Mouse (Mus musculus) heart, embryonic 13.5 days (tissue): ENCODE measurements around the gene Fndc3b. TPM values are rescaled to one million over a fixed set of nuclear protein-coding genes. Genes with fewer than 3 reads are reported as not detected.

ENCODE experiments used
- ATAC-seq: fragments of 200-750 bp; cut with Nextera tagmentation; 2 replicates; pipeline ENCODE4 v1.8.0; 2017; ENCODE audit warnings: moderate TSS enrichment; ENCODE audit not compliant: insufficient number of reproducible peaks, low FRiP score, low TSS enrichment; ENCODE audit errors: extremely low read depth
- H3K27ac ChIP-seq: fragments of 300-500 bp; sonication (generic); replicated peaks from 2 replicates; pipeline ENCODE4 v1.5.1; 2015; ENCODE audit warnings: moderate library complexity, mild to moderate bottlenecking, inconsistent platforms
- H3K27me3 ChIP-seq: fragments of 300-500 bp; sonication (generic); replicated peaks from 2 replicates; pipeline ENCODE4 v1.6.1; 2015; ENCODE audit warnings: mild to moderate bottlenecking, inconsistent platforms
- H3K36me3 ChIP-seq: fragments of 300-500 bp; sonication (generic); 2 replicates; pipeline ENCODE4 v1.6.1; 2015; ENCODE audit warnings: mild to moderate bottlenecking, inconsistent platforms
- H3K4me1 ChIP-seq: fragments of 300-500 bp; sonication (generic); 2 replicates; pipeline ENCODE4 v1.6.1; 2015; ENCODE audit warnings: inconsistent platforms
- H3K4me2 ChIP-seq: fragments of 300-500 bp; sonication (generic); 2 replicates; pipeline ENCODE4 v1.6.1; 2015; ENCODE audit warnings: inconsistent platforms, mild to moderate bottlenecking, moderate library complexity
- H3K4me3 ChIP-seq: fragments of 300-500 bp; sonication (generic); 2 replicates; pipeline ENCODE4 v1.5.1; 2015; ENCODE audit warnings: moderate library complexity, mild to moderate bottlenecking, inconsistent platforms
- H3K9ac ChIP-seq: fragments of 300-500 bp; sonication (generic); 2 replicates; pipeline ENCODE4 v1.6.1; 2015; ENCODE audit warnings: inconsistent platforms, mild to moderate bottlenecking, moderate library complexity
- H3K9me3 ChIP-seq: fragments of 300-500 bp; sonication (generic); 2 replicates; pipeline ENCODE4 v1.6.1; 2016; ENCODE audit warnings: inconsistent platforms
- WGBS: fragments of 180-500 bp; shearing (Covaris S2); methylation state at CpG from one replicate; pipeline ENCODE4 v1.1.7; 2015; ENCODE audit warnings: mixed read lengths; 5-methylcytosine and 5-hydroxymethylcytosine counted together
- microRNA-seq: library from miRNA; unstranded; fragments of <30 nt; microRNA quantifications from one replicate; pipeline ENCODE4, GENCODE M21; 2016
- polyA plus RNA-seq: library from polyadenylated mRNA; unstranded; fragments of >200 nt; fragmentation: Nextera tagmentation; extraction: Ambion mirVana; gene quantifications from 2 replicates; pipeline ENCODE4 v1.2.1, GENCODE M21; 2015

Fndc3b gene
- polyA plus RNA-seq, 1 experiment from 2014 or later: 22.3 TPM

DNA sequence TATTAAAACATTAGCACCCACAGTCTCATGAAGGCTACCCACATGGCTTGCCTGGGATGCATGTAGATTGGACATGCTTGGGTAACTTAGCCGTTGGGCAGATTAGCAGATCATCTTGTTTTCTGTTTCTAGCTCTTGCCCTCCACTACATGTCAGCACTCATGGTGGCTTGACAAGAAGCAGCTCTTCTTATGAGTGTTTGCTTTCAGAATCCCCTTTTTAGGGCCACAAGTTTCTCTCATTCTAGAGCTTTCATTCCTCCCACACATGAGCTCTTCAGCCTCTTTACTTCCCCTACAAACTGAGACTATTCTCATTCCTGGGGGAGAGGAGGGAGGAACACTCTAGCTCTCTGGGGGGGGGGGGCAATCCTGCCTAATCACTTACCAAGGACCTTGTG lies 321.2 kb downstream of the Fndc3b start:
- Histone ChIP-seq H3K27me3 (no peaks in the 10 kb centered on the region), H3K4me3 (no peak overlapping the region), H3K36me3 (no peaks in the 10 kb centered on the region), H3K4me2 (no peak overlapping the region), H3K4me1 (no peaks in the 10 kb centered on the region), H3K27ac (no peak overlapping the region), H3K9ac (no peak overlapping the region), H3K9me3 (no peaks in the 10 kb centered on the region)
- 30% methylated on average over 1 of the region's 1 CpGs for WGBS
- no peak for ATAC-seq

DNA sequence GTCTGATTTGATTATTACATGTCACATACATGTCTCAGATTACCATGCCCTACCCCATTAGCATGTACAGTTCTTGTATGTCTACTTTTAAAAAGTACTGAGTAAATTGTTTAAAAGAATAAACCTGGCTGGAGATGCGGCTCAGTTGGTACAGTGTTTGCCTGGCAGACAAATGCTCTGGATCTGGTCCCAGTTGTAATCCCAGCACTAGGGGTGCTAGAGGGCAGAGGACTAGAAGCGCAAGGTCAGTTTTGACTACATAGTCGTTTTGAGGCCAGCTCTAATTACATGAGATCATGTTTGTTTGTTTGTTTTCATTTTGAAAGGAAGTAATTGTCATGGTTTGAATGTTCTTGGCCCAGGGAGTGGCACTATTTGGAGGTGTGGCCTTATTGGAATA lies 326.3 kb downstream of the Fndc3b start:
- Histone ChIP-seq H3K4me1 (no peaks in the 10 kb centered on the region), H3K9ac (no peak overlapping the region), H3K4me2 (no peak overlapping the region), H3K27me3 (0 out of 2 replicates have a peak, but pooled peaks cover 5% of the 10 kb centered on the region), H3K9me3 (no peaks in the 10 kb centered on the region), H3K4me3 (no peak overlapping the region), H3K27ac (no peak overlapping the region), H3K36me3 (no peaks in the 10 kb centered on the region)
- no peak for ATAC-seq
- WGBS: 51% methylated on average over 3 of the region's 3 CpGs

DNA sequence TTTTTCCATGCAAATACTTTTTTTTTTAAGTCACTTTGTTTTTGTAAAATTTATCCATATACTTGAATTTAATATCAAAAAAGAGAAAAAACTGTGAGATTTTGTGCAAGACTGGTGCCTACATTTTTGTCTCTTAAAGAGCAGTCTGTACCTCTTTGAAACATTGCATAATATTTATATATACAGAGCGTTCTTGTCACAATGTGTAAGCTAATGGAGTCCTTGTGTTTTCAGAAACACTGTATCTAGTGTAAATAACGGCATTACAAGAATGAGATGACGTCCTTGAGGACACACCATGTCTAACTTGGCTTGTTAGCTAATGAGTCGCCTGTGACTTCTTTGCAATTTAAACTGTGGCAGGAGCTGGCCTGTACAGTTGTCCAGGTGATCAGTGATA lies 333.2 kb downstream of the Fndc3b start:
- ATAC-seq: no peak
- no peaks in the 10 kb centered on the region for H3K36me3 ChIP-seq
- no peaks in the 10 kb centered on the region for H3K9me3 ChIP-seq
- no peak overlapping the region for H3K4me2 ChIP-seq
- no peak overlapping the region for H3K9ac ChIP-seq
- H3K4me1 ChIP-seq: no peaks in the 10 kb centered on the region
- no peak overlapping the region for H3K27ac ChIP-seq
- 54% methylated on average over 4 of the region's 4 CpGs for WGBS
- peaks cover 44% of the 10 kb centered on the region for H3K27me3 ChIP-seq
- no peak overlapping the region for H3K4me3 ChIP-seq

DNA sequence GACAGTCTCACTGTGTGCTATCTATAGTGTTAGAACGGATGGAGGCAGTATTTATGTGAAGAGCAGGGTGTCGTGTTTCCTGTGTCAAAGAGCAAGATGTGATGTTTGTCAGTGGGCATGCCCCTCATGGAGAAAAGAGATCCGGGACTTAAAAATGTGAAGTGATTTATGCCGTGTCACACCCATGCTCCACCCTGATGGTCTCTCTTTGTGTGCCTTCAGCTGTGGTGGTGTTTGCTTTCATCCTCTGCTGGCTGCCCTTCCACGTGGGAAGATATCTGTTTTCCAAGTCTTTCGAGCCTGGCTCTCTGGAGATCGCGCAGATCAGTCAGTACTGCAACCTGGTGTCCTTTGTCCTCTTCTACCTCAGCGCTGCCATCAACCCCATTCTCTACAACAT lies 336.7 kb downstream of the Fndc3b start:
- Histone ChIP-seq H3K4me3 (no peak overlapping the region), H3K27me3 (peaks cover 75% of the 10 kb centered on the region), H3K4me1 (peaks cover 11% of the 10 kb centered on the region), H3K9ac (no peak overlapping the region), H3K27ac (no peak overlapping the region), H3K9me3 (no peaks in the 10 kb centered on the region), H3K36me3 (no peaks in the 10 kb centered on the region), H3K4me2 (no peak overlapping the region)
- no peak for ATAC-seq
- 49% methylated on average over 9 of the region's 9 CpGs for WGBS

DNA sequence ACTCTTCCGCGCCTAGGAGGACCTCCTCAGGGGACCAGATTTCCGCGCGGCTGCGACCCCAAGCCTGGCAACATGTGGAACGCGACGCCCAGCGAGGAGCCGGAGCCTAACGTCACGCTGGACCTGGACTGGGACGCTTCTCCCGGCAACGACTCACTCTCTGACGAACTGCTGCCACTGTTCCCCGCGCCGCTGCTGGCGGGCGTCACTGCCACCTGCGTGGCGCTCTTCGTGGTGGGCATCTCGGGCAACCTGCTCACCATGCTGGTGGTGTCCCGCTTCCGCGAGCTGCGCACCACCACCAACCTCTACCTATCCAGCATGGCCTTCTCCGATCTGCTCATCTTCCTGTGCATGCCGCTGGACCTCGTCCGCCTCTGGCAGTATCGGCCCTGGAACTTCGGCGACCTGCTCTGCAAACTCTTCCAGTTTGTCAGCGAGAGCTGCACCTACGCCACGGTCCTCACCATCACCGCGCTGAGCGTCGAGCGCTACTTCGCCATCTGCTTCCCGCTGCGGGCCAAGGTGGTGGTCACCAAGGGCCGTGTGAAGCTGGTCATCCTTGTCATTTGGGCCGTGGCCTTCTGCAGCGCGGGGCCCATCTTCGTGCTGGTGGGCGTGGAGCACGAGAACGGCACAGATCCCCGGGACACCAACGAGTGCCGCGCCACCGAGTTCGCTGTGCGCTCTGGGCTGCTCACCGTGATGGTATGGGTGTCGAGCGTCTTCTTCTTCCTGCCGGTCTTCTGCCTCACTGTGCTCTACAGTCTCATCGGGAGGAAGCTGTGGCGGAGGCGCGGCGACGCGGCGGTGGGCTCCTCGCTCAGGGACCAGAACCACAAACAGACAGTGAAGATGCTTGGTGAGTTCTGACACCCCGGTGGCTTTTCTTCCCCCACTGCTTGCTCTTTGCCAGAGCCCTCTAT lies 339.1 kb downstream of the Fndc3b start:
- no peak overlapping the region for H3K27ac ChIP-seq
- peaks cover 11% of the 10 kb centered on the region for H3K4me1 ChIP-seq
- H3K36me3 ChIP-seq: no peaks in the 10 kb centered on the region
- H3K4me3 ChIP-seq: peak overlapping the region; percentile 34
- H3K4me2 ChIP-seq: peak overlapping the region; percentile 57
- no peaks in the 10 kb centered on the region for H3K9me3 ChIP-seq
- H3K9ac ChIP-seq: no peak overlapping the region
- no peak for ATAC-seq
- 2% methylated on average over 75 of the region's 77 CpGs for WGBS
- peaks cover 80% of the 10 kb centered on the region for H3K27me3 ChIP-seq

DNA sequence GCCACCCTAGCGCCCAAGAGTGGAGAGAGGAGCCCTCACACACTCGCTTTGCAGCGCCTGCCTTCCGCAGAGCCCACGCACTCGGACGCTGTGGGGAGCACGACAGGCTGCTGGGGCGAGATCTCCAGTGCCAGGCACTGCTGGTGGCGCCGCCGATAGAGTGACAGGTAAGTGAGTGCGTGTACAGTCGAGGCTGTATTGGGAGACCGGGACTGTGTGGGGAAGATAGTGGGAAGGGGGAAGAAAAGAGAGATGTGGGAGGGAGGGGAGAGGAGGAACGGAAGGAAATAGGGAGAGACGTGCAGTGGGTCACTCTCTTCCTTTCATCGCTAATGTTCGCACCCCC lies 339.9 kb downstream of the Fndc3b start, which contains the start of gene Ghsr:
TSS of gene Ghsr (plus strand) at position 76 of the 346 bp plus-strand sequence.
- Histone ChIP-seq H3K36me3 (no peaks in the 10 kb centered on the region), H3K9me3 (no peaks in the 10 kb centered on the region), H3K27ac (no peak within 1 kb of the TSS), H3K4me2 (peak within 1 kb of the TSS; percentile 57), H3K27me3 (peaks cover 75% of the 10 kb centered on the region), H3K4me1 (peaks cover 11% of the 10 kb centered on the region), H3K4me3 (peak within 1 kb of the TSS; percentile 34), H3K9ac (no peak within 1 kb of the TSS)
- no peak for ATAC-seq
- WGBS: under 1% methylated on average over 15 of the region's 19 CpGs

DNA sequence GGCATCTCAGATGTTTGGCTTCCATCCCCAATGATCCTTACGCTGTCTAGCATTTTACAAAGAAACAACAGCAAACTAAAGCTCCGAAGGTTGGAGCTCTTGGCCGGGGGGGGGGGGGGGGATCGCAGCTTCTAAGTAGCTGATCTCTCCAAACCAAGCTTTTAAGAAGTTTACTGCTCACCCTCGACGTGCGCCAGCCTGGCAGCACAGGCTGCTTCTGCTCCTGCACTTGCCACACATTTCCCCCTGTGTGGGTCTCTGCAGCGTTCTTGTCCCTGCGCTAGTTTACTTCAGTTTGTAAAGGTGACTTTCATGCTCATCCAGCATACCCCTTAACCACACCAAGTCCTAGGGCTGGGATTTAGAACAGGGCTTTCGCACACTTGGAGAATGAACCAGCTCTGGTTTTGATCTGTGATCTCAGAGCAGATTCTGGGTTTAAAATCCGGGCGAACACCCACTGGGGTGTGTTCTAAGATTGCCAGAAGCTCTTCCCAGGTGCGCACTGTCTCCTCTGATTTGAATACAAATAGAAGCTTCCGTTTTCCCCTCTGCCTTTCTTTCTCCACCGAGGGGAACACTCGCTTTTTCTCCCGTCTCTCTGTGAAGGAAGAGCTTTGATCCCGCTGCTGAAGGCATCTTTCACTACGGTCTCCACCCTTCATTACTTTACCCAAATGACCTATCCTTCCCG lies 340.4 kb downstream of the Fndc3b start:
- H3K4me2 ChIP-seq: peak overlapping the region; percentile 57; the same call in 1 of the 2 replicates
- no peak for ATAC-seq
- H3K9me3 ChIP-seq: no peaks in the 10 kb centered on the region
- no peak overlapping the region for H3K9ac ChIP-seq
- H3K27me3 ChIP-seq: peaks cover 72% of the 10 kb centered on the region
- H3K4me3 ChIP-seq: no peak overlapping the region
- 5% methylated on average over 20 of the region's 20 CpGs for WGBS
- no peak overlapping the region for H3K27ac ChIP-seq
- no peaks in the 10 kb centered on the region for H3K36me3 ChIP-seq
- H3K4me1 ChIP-seq: peaks cover 11% of the 10 kb centered on the region

DNA sequence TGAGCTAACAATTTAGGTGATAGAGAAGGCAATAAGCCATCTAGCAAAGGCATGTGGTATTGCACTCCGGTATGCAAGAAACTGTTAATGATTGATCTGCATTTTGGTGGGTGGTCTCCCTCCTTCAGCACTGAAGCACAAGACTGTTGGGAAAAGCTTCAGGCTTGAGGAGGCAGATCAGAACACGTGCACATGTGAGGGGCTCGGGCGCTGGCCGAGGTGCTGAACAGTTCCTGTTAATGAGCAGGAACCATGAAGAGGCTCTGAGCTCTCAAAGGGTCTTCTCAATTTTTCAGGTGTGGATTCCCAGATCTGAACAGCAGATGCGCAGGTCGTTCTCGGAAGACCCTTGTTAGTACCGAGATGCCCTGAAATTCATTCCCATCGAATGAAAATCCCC lies 341.0 kb downstream of the Fndc3b start:
- Histone ChIP-seq H3K36me3 (no peaks in the 10 kb centered on the region), H3K4me2 (no peak overlapping the region), H3K9me3 (no peaks in the 10 kb centered on the region), H3K27ac (no peak overlapping the region), H3K4me1 (peaks cover 11% of the 10 kb centered on the region), H3K9ac (no peak overlapping the region), H3K27me3 (peaks cover 69% of the 10 kb centered on the region), H3K4me3 (no peak overlapping the region)
- no peak for ATAC-seq
- WGBS: 5% methylated on average over 10 of the region's 10 CpGs

Small RNAs within 50 kb of the gene (microRNA-seq; reads per million reads assigned to microRNA genes)
- gene Mir3092: not detected

Other genes starting within 250 kb of the Fndc3b start
- not detected in 2 replicates for gene Tmem212, start 185.1 kb upstream of the Fndc3b start, polyA plus RNA-seq
- 4.1 and 6.6 TPM in 2 replicates for gene Pld1, start 227.4 kb upstream of the Fndc3b start, polyA plus RNA-seq